Mouse (Mus musculus) midbrain, embryonic 15.5 days (tissue): ENCODE measurements around the gene Ptpn12. TPM values are rescaled to one million over a fixed set of nuclear protein-coding genes. Genes with fewer than 3 reads are reported as not detected.
"Not testable (repeated sequence)": the region's sequence is repeated elsewhere in the genome, so short reads cannot be mapped to it uniquely, and the experiment has no call there.

Experiments
- ATAC-seq: fragments of 200-750 bp; cut with Nextera tagmentation; replicated peaks from 2 replicates; pipeline ENCODE4 v1.8.0; 2017; ENCODE audit warnings: moderate TSS enrichment
- H3K27ac ChIP-seq: fragments of 300-500 bp; sonication (generic); 2 replicates; pipeline ENCODE4 v1.5.1; 2015; ENCODE audit warnings: mild to moderate bottlenecking, inconsistent platforms
- H3K27me3 ChIP-seq: fragments of 300-500 bp; sonication (generic); replicated peaks from 2 replicates; pipeline ENCODE4 v1.6.1; 2015; ENCODE audit warnings: inconsistent platforms
- H3K36me3 ChIP-seq: fragments of 300-500 bp; sonication (generic); replicated peaks from 2 replicates; pipeline ENCODE4 v1.6.1; 2015; ENCODE audit warnings: inconsistent platforms
- H3K4me1 ChIP-seq: fragments of 300-500 bp; sonication (generic); 2 replicates; pipeline ENCODE4 v1.6.1; 2015; ENCODE audit warnings: inconsistent platforms
- H3K4me2 ChIP-seq: fragments of 300-500 bp; sonication (generic); 2 replicates; pipeline ENCODE4 v1.6.1; 2015; ENCODE audit warnings: inconsistent platforms, mild to moderate bottlenecking, moderate library complexity
- H3K4me3 ChIP-seq: fragments of 300-500 bp; sonication (generic); 2 replicates; pipeline ENCODE4 v1.5.1; 2015; ENCODE audit warnings: mild to moderate bottlenecking, inconsistent platforms
- H3K9ac ChIP-seq: fragments of 300-500 bp; sonication (generic); 2 replicates; pipeline ENCODE4 v1.6.1; 2015; ENCODE audit warnings: mild to moderate bottlenecking, inconsistent platforms
- H3K9me3 ChIP-seq: fragments of 300-500 bp; sonication (generic); 2 replicates; pipeline ENCODE4 v1.6.1; 2016; ENCODE audit warnings: inconsistent platforms
- WGBS: fragments of 180-500 bp; shearing (Covaris S2); methylation state at CpG from one replicate; pipeline ENCODE4 v1.1.7; 2015; ENCODE audit warnings: mixed read lengths; 5-methylcytosine and 5-hydroxymethylcytosine counted together
- polyA plus RNA-seq: library from polyadenylated mRNA; unstranded; fragments of >200 nt; fragmentation: Nextera tagmentation; extraction: Ambion mirVana; gene quantifications from 2 replicates; pipeline ENCODE4 v1.2.1, GENCODE M21; 2015

The Ptpn12 gene
- polyA plus RNA-seq, 1 experiment from 2014 or later = 25.7 TPM

- H3K4me1 ChIP-seq = peaks cover 11% of the 10 kb centered on the region
- 81% methylated on average over 13 of the region's 13 CpGs for WGBS
- no peak overlapping the region for H3K27ac ChIP-seq
- no peak overlapping the region for H3K4me3 ChIP-seq
- H3K4me2 ChIP-seq = no peak overlapping the region
- ATAC-seq = no peak
- no peaks in the 10 kb centered on the region for H3K36me3 ChIP-seq
- no peak overlapping the region for H3K9ac ChIP-seq
- H3K27me3 ChIP-seq = no peaks in the 10 kb centered on the region
- H3K9me3 ChIP-seq = no peaks in the 10 kb centered on the region
Measured at GRCm38 (mm10) chr5:20944961-20945748, 110.6 kb downstream of the Ptpn12 start.

DNA sequence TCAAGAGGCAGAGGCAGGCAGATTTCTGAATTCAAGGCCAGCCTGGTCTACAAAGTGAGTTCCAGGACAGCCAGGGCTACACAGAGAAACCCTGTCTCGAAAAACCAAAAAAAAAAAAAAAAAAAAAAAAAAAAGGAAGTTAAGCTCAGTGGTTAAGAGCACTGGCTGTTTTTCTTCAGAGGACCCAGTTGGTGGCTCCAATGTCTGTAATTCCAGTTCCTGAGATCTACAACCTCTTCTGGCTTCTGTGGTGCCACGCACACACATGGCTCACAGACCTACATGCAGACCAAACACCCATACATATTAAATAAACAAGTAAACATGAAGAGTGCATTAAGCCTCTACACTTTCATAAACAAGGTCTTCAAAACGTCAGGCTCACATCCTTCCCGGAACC, 111.9 kb downstream of the Ptpn12 start:
- not testable (repeated sequence) for H3K9me3 ChIP-seq, H3K27ac ChIP-seq, H3K36me3 ChIP-seq, H3K4me2 ChIP-seq, H3K27me3 ChIP-seq, ATAC-seq, H3K4me3 ChIP-seq, H3K9ac ChIP-seq, H3K4me1 ChIP-seq
- 89% methylated on average over 4 of the region's 4 CpGs for whole genome bisulfite sequencing

DNA sequence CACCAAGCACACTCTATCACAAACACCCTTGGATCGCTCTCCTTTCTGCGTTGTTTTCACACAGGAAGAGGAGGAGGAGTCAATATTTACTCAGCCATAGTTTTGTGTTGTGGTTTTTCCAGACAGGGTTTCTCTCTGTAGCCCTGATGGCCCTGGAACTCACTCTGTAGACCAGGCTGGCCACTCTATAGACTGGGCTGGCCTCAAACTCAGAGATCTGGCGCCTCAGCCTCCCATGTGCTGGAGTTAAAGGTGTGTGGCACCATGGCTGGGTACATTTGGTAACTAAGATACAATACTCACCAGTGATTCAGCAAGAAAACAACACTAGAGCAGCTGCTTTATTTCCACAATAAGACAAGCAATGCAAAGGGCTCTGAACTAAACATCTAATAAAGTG, 113.2 kb downstream of the Ptpn12 start:
- no peaks in the 10 kb centered on the region for H3K27me3 ChIP-seq
- H3K4me2 ChIP-seq = no peak overlapping the region
- H3K9ac ChIP-seq = no peak overlapping the region
- H3K9me3 ChIP-seq = no peaks in the 10 kb centered on the region
- H3K36me3 ChIP-seq = no peaks in the 10 kb centered on the region
- no peak for ATAC-seq
- H3K4me3 ChIP-seq = no peak overlapping the region
- no peaks in the 10 kb centered on the region for H3K4me1 ChIP-seq
- H3K27ac ChIP-seq = no peak overlapping the region
- 87% methylated on average over 3 of the region's 3 CpGs for WGBS

DNA sequence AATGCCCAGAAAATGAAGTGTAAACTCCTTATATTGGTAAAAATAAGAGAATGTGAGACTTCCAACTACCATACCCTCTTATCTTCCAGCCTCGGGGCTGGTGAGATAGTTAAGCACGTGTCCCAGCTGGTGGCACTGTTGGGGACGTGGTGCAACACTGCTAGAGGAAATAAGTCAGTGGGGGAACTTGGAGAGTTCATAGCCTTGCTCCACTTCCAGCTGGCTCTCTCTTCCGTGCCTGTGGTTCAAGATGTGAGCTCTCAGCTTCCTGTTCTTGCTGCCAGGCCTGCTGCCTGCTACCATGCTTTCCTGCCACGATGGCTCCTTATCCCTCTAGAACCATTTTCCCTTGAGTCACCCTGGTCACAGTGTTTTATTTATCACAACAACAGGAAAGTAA, 114.5 kb downstream of the Ptpn12 start:
- 58% methylated on average over 5 of the region's 5 CpGs for WGBS
- Histone ChIP-seq H3K27ac (no peak overlapping the region), H3K4me1 (no peaks in the 10 kb centered on the region), H3K4me2 (no peak overlapping the region), H3K9me3 (no peaks in the 10 kb centered on the region), H3K27me3 (no peaks in the 10 kb centered on the region), H3K4me3 (no peak overlapping the region), H3K36me3 (no peaks in the 10 kb centered on the region), H3K9ac (no peak overlapping the region)
- ATAC-seq = no peak

DNA sequence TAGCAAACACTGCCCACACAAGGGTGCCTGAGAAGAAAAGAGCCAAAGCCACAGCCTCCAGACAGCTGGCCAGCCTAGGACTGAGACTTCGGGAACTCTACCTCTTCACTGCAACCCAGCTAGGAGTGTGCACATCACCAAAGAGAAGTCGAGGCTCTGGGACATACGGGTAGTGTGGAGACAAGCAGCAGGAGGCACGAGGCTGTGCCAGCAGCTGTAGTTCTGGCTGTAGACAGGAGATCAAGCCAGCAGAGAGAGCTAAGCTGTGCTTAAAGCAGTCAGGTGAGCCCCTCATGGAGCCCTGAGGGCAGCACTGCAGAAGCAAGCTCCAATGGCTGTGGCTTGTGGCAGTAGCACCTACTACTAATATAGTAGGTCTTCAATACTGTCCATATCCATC, 115.0 kb downstream of the Ptpn12 start:
- WGBS = 77% methylated on average over 4 of the region's 4 CpGs
- ATAC-seq = no peak
- no peaks in the 10 kb centered on the region for H3K4me1 ChIP-seq
- H3K27me3 ChIP-seq = no peaks in the 10 kb centered on the region
- H3K9me3 ChIP-seq = no peaks in the 10 kb centered on the region
- no peak overlapping the region for H3K4me2 ChIP-seq
- no peaks in the 10 kb centered on the region for H3K36me3 ChIP-seq
- H3K4me3 ChIP-seq = no peak overlapping the region
- H3K9ac ChIP-seq = no peak overlapping the region
- no peak overlapping the region for H3K27ac ChIP-seq

DNA sequence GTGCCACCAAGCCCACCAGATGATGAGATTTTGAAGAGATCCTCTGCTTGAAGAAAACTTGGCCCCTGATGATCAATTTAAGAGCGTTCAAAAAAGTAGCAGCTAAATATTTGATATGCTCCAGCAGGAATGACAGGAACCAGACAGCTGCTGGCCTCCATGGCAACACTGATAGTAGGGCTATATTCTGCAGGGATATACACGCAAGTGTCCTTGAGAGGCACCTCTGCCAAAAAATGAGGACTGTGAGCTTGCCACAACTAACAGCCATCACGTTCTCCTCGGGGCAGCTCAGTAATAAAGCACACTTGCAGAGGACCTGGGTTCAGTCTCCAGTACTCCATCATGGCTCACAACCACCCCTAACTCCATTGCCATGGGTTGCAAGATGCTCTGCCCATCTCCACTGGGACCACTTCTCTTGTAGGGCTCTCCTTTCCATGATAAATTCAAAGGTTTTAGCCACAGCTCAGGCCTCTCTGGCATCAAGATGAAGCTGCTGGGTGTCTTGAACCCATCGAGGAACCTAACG, 115.6 kb downstream of the Ptpn12 start:
- ATAC-seq = no peak
- H3K4me1 ChIP-seq = no peaks in the 10 kb centered on the region
- H3K4me3 ChIP-seq = no peak overlapping the region
- H3K27ac ChIP-seq = no peak overlapping the region
- no peaks in the 10 kb centered on the region for H3K27me3 ChIP-seq
- 93% methylated on average over 6 of the region's 6 CpGs for WGBS
- no peak overlapping the region for H3K4me2 ChIP-seq
- H3K36me3 ChIP-seq = no peaks in the 10 kb centered on the region
- no peak overlapping the region for H3K9ac ChIP-seq
- H3K9me3 ChIP-seq = no peaks in the 10 kb centered on the region

DNA sequence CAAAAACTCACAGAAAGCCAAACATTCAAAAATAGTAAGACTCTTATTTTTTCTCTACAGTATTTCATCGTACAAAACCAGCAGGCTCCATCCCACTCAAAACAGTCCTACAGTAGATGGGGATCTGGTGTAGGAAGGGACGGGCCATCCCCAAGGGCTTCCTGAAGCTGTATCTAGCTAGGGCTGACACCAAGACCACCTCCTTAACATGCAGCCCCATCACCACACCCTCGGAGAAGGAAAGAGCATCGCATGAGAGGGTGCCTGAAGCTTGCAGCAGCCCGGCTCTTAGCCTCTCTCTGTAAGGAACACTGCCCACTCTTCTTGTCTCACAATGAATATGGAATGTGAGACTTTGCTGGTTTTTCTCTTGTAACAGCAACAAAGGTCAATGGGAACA, 117.2 kb downstream of the Ptpn12 start:
- H3K4me3 ChIP-seq = no peak overlapping the region
- 81% methylated on average over 5 of the region's 5 CpGs for WGBS
- no peaks in the 10 kb centered on the region for H3K27me3 ChIP-seq
- H3K36me3 ChIP-seq = no peaks in the 10 kb centered on the region
- no peaks in the 10 kb centered on the region for H3K9me3 ChIP-seq
- H3K4me2 ChIP-seq = no peak overlapping the region
- H3K9ac ChIP-seq = no peak overlapping the region
- H3K4me1 ChIP-seq = no peaks in the 10 kb centered on the region
- H3K27ac ChIP-seq = no peak overlapping the region
- ATAC-seq = no peak

Other genes with a start within 250 kb of the Ptpn12 start
- 26.5 and 27.0 TPM in 2 replicates for gene Phtf2, start 173.8 kb downstream of the Ptpn12 start, polyA plus RNA-seq
- gene Tmem60, start 173.7 kb downstream of the Ptpn12 start, polyA plus RNA-seq = 59.6 and 60.8 TPM in 2 replicates
- gene Rsbn1l, start 99.5 kb downstream of the Ptpn12 start, polyA plus RNA-seq = 4.6 TPM in 2 replicates
- gene Gsap, start 130.3 kb upstream of the Ptpn12 start, polyA plus RNA-seq = 8.5 and 10.7 TPM in 2 replicates